Mouse (Mus musculus) liver, embryonic 12.5 days (tissue): ENCODE measurements around the gene Mfsd12. TPM values are rescaled to one million over a fixed set of nuclear protein-coding genes. Genes with fewer than 3 reads are reported as not detected.

ENCODE experiments used
- ATAC-seq: fragments of 200-750 bp; cut with Nextera tagmentation; 2 replicates; pipeline ENCODE4 v1.8.0; 2017; ENCODE audit warnings: moderate number of reproducible peaks, mild to moderate bottlenecking, moderate library complexity
- H3K27ac ChIP-seq: fragments of 300-500 bp; sonication (generic); 2 replicates; pipeline ENCODE4 v1.5.1; 2016; ENCODE audit warnings: mild to moderate bottlenecking
- H3K27me3 ChIP-seq: fragments of 300-500 bp; sonication (generic); replicated peaks from 2 replicates; pipeline ENCODE4 v1.6.1; 2016; ENCODE audit warnings: mild to moderate bottlenecking, moderate library complexity
- H3K36me3 ChIP-seq: fragments of 300-500 bp; sonication (generic); 2 replicates; pipeline ENCODE4 v1.6.1; 2016; ENCODE audit warnings: mild to moderate bottlenecking, moderate library complexity
- H3K4me1 ChIP-seq: fragments of 300-500 bp; sonication (generic); 2 replicates; pipeline ENCODE4 v1.6.1; 2016
- H3K4me2 ChIP-seq: fragments of 300-500 bp; sonication (generic); 2 replicates; pipeline ENCODE4 v1.6.1; 2016; ENCODE audit warnings: mild to moderate bottlenecking, moderate library complexity
- H3K4me3 ChIP-seq: fragments of 300-500 bp; sonication (generic); 2 replicates; pipeline ENCODE4 v1.5.1; 2016; ENCODE audit warnings: mild to moderate bottlenecking, moderate library complexity
- H3K9ac ChIP-seq: fragments of 300-500 bp; sonication (generic); 2 replicates; pipeline ENCODE4 v1.6.1; 2016; ENCODE audit warnings: mild to moderate bottlenecking, moderate library complexity
- H3K9me3 ChIP-seq: fragments of 300-500 bp; sonication (generic); replicated peaks from 2 replicates; pipeline ENCODE4 v1.6.1; 2016; ENCODE audit warnings: mild to moderate bottlenecking, moderate library complexity
- WGBS: fragments of 180-500 bp; shearing (Covaris S2); methylation state at CpG from one replicate; pipeline ENCODE4 v1.1.7; 2016; ENCODE audit not compliant: insufficient replicate concordance; 5-methylcytosine and 5-hydroxymethylcytosine counted together
- polyA plus RNA-seq: library from polyadenylated mRNA; unstranded; fragments of >200 nt; fragmentation: Nextera tagmentation; extraction: Ambion mirVana; gene quantifications from 2 replicates; pipeline ENCODE4 v1.2.1, GENCODE M21; 2016

Gene Mfsd12
- polyA plus RNA-seq, 1 experiment from 2014 or later, result 20.8 TPM

DNA sequence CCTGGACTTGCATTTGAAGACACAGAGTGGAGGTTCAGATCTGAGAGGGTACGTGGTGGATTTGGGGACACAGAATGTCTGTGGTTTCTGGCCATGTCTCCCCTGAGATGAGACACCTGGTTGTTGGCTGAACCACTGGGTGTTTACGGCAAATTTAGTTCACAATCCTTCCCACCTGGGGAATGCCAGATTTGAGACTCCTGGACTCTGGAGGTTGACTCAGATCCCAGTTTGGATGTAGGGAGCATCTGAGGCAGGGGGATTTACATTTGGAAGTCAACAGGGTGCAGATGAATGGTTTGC lies 20.0 kb downstream of the Mfsd12 start:
- peaks cover 41% of the 10 kb centered on the region for H3K36me3 ChIP-seq
- peaks cover 81% of the 10 kb centered on the region for H3K4me1 ChIP-seq
- ATAC-seq, result no peak
- no peaks in the 10 kb centered on the region for H3K27me3 ChIP-seq
- H3K9me3 ChIP-seq, result no peaks in the 10 kb centered on the region
- 54% methylated on average over 2 of the region's 2 CpGs for WGBS
- peak overlapping the region; percentile 92 for H3K27ac ChIP-seq
- peak overlapping the region; percentile 90 for H3K4me3 ChIP-seq
- peak overlapping the region; percentile 98 for H3K9ac ChIP-seq
- H3K4me2 ChIP-seq, result peak overlapping the region; percentile 79

GRCm38 (mm10) chr10:81377793-81378552 lies 20.7 kb downstream of the Mfsd12 start, which contains the start of gene Fzr1:
Gene Fzr1, minus strand, starts transcription at chr10:81378516.
- Histone ChIP-seq H3K4me3 (peak within 1 kb of the TSS; percentile 90), H3K27ac (peak within 1 kb of the TSS; percentile 98), H3K36me3 (peaks cover 35% of the 10 kb centered on the region), H3K4me2 (peak within 1 kb of the TSS; percentile 79), H3K27me3 (no peaks in the 10 kb centered on the region), H3K4me1 (peaks cover 83% of the 10 kb centered on the region), H3K9me3 (no peaks in the 10 kb centered on the region), H3K9ac (peak within 1 kb of the TSS; percentile 98)
- 1% methylated on average over 45 of the region's 59 CpGs for WGBS
- ATAC-seq, result 0 out of 2 replicates have a peak, but pooled peaks have one; percentile 0

DNA sequence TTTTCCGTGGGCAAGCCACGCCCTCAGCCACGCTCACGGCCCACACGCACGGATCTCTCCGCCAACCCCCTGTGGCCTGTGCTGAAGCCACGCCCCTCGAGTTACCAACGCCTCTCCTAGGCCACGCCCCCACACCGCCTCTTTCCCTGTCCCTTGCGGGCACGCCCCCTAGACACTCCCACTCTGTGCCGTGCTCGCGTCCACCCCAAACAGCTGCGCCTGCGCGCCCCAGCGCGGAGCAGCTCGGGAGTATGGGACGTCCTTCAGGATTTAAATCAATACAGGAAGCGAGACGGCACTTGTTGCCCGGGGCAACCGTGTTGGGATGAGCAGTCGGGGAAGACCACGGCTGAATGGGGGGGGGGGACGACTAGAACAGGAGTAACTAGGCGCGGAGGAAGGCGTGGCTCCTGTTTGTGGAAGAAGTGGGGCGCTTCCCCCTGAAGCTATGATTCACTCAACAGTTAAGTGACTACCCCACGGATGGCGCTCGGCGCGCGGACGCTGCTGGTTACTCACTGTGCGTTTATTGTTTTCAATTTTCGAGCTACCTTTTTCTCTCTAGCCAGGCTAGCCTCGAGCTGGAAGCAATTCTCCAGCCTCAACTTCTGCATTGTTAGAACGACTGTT lies 21.4 kb downstream of the Mfsd12 start:
- peaks cover 28% of the 10 kb centered on the region for H3K36me3 ChIP-seq
- peak overlapping the region; percentile 90 for H3K4me3 ChIP-seq
- peak; percentile 88 for ATAC-seq
- H3K27me3 ChIP-seq, result no peaks in the 10 kb centered on the region
- under 1% methylated on average over 46 of the region's 46 CpGs for WGBS
- H3K4me1 ChIP-seq, result peaks cover 83% of the 10 kb centered on the region
- H3K4me2 ChIP-seq, result peak overlapping the region; percentile 79
- peak overlapping the region; percentile 98 for H3K27ac ChIP-seq
- H3K9me3 ChIP-seq, result no peaks in the 10 kb centered on the region
- peak overlapping the region; percentile 81 for H3K9ac ChIP-seq

DNA sequence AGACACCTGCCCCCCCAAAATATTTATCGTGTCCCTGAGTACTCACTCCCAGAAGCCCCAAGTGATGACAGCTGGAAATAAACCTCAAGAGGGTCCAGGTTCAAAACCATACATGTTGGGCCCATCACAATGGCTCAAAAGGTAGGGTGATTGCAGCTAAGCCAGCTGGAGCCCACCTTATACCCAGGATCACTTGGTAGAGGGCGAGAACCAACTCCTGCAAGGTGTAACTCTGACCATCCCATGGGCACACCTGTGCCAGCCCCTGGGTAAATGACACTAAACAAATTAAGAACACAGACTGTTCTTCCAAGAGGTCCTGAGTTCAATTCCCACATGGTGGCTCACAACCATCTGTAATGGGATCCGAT lies 21.9 kb downstream of the Mfsd12 start:
- Histone ChIP-seq H3K4me2 (peak overlapping the region; percentile 79), H3K9ac (peak overlapping the region; percentile 81), H3K27me3 (no peaks in the 10 kb centered on the region), H3K36me3 (peaks cover 23% of the 10 kb centered on the region), H3K27ac (peak overlapping the region; percentile 98), H3K9me3 (no peaks in the 10 kb centered on the region), H3K4me1 (peaks cover 78% of the 10 kb centered on the region), H3K4me3 (peak overlapping the region; percentile 90)
- 58% methylated on average over 3 of the region's 3 CpGs for WGBS
- ATAC-seq, result no peak

- H3K27ac ChIP-seq, result peak overlapping the region; percentile 98
- H3K4me1 ChIP-seq, result peaks cover 75% of the 10 kb centered on the region
- ATAC-seq, result no peak
- H3K36me3 ChIP-seq, result peaks cover 16% of the 10 kb centered on the region
- H3K4me2 ChIP-seq, result peak overlapping the region; percentile 79
- H3K9me3 ChIP-seq, result no peaks in the 10 kb centered on the region
- H3K27me3 ChIP-seq, result no peaks in the 10 kb centered on the region
- peak overlapping the region; percentile 90 for H3K4me3 ChIP-seq
- 54% methylated on average over 6 of the region's 6 CpGs for WGBS
- H3K9ac ChIP-seq, result peak overlapping the region; percentile 81
These were observed 22.6 kb downstream of the Mfsd12 start for GRCm38 (mm10) chr10:81379809-81380378.

- Histone ChIP-seq H3K4me3 (no peak overlapping the region), H3K9me3 (no peaks in the 10 kb centered on the region), H3K4me1 (peaks cover 69% of the 10 kb centered on the region), H3K9ac (peak overlapping the region; percentile 81), H3K27ac (peak overlapping the region; percentile 98), H3K36me3 (peaks cover 14% of the 10 kb centered on the region), H3K4me2 (peak overlapping the region; percentile 50), H3K27me3 (no peaks in the 10 kb centered on the region)
- WGBS, result 17% methylated on average over 5 of the region's 5 CpGs
- ATAC-seq, result peak; percentile 75
These were observed 24.7 kb downstream of the Mfsd12 start for GRCm38 (mm10) chr10:81382039-81382438.

GRCm38 (mm10) chr10:81383802-81384604 lies 26.7 kb downstream of the Mfsd12 start, which contains the start of the genes Dohh and Gm48551:
Gene Dohh, plus strand, starts transcription at chr10:81384428.
Gene Gm48551, plus strand, starts transcription at chr10:81384466.
- H3K36me3 ChIP-seq, result peaks cover 34% of the 10 kb centered on the region
- WGBS, result 6% methylated on average over 54 of the region's 54 CpGs
- H3K27ac ChIP-seq, result peak within 1 kb of the TSS; percentile 89
- no peaks in the 10 kb centered on the region for H3K27me3 ChIP-seq
- peak within 1 kb of the TSS; percentile 87 for H3K9ac ChIP-seq
- peaks cover 67% of the 10 kb centered on the region for H3K4me1 ChIP-seq
- H3K4me3 ChIP-seq, result peak within 1 kb of the TSS; percentile 93
- H3K9me3 ChIP-seq, result no peaks in the 10 kb centered on the region
- ATAC-seq, result peak; percentile 82
- peak within 1 kb of the TSS; percentile 90 for H3K4me2 ChIP-seq

DNA sequence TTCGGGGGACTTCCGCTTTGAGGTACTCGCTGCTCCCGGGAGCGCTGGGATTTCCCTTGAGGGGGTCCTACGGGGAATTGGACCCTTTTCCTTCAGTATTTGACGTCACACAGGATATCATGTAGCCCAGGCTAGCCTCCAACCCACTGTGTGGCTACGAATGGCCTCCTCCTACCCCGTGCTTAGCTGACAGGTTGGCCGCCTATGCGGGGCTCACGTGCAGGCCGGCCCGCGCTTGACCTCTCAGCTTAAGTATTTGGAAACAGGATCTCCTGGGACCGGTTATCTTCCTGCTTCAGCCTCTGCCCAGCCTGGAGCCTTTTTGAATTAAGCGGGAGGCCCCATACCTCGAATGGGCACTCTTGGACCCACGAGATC lies 27.3 kb downstream of the Mfsd12 start:
- H3K27ac ChIP-seq, result peak overlapping the region; percentile 89
- peak overlapping the region; percentile 90 for H3K4me2 ChIP-seq
- H3K9me3 ChIP-seq, result no peaks in the 10 kb centered on the region
- peaks cover 67% of the 10 kb centered on the region for H3K4me1 ChIP-seq
- ATAC-seq, result no peak
- H3K9ac ChIP-seq, result peak overlapping the region; percentile 87
- H3K4me3 ChIP-seq, result peak overlapping the region; percentile 93
- H3K36me3 ChIP-seq, result peaks cover 39% of the 10 kb centered on the region
- WGBS, result under 1% methylated on average over 19 of the region's 19 CpGs
- H3K27me3 ChIP-seq, result no peaks in the 10 kb centered on the region

DNA sequence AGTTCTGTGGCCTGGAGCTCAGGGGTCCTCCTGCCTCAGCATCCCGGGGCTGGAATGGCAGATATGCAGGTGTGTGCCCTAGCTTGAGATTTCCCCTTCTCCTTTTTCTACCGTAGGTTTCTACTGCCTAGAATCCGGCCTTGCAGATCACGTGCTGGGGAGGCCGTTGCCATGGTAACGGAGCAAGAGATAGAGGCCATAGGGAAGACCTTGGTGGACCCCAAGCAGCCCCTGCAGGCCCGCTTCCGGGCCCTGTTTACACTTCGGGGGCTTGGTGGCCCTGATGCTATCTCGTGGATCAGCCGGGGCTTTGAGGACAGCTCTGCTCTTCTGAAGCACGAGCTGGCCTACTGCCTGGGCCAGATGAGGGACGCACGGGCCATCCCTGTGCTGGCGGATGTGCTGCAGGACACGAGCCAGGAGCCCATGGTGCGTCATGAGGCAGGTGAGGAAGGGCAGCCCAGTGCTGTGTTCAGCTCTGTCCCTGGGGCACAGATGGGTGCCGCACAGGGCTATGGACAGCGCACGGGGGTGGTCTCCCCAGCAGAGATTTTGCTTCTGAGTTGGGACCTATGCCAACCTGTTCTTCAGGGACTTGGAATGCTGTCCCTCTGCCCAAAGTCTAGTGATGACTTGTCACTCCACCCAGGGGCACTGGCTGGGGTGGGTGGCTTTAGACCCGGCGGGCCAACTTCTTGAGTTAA lies 28.5 kb downstream of the Mfsd12 start:
- H3K27ac ChIP-seq, result 0 out of 2 replicates have a peak overlapping the region, but pooled peaks have one; percentile 89
- H3K9ac ChIP-seq, result peak overlapping the region; percentile 87
- WGBS, result 63% methylated on average over 22 of the region's 22 CpGs

GRCm38 (mm10) chr10:81387716-81388115 lies 30.4 kb downstream of the Mfsd12 start:
- no peak overlapping the region for H3K4me3 ChIP-seq
- peaks cover 51% of the 10 kb centered on the region for H3K4me1 ChIP-seq
- peaks cover 48% of the 10 kb centered on the region for H3K36me3 ChIP-seq
- no peak for ATAC-seq
- WGBS, result 88% methylated on average over 20 of the region's 20 CpGs
- no peaks in the 10 kb centered on the region for H3K27me3 ChIP-seq
- no peak overlapping the region for H3K9ac ChIP-seq
- H3K27ac ChIP-seq, result 0 out of 2 replicates have a peak overlapping the region, but pooled peaks have one; percentile 3
- no peaks in the 10 kb centered on the region for H3K9me3 ChIP-seq
- no peak overlapping the region for H3K4me2 ChIP-seq

More for the DNA sequence above, 28.5 kb downstream of the Mfsd12 start:
- no peaks in the 10 kb centered on the region for H3K27me3 ChIP-seq
- no peak for ATAC-seq
- peaks cover 63% of the 10 kb centered on the region for H3K4me1 ChIP-seq
- H3K36me3 ChIP-seq, result peaks cover 42% of the 10 kb centered on the region
- H3K9me3 ChIP-seq, result no peaks in the 10 kb centered on the region
- peak overlapping the region; percentile 90 for H3K4me2 ChIP-seq
- H3K4me3 ChIP-seq, result peak overlapping the region; percentile 93

DNA sequence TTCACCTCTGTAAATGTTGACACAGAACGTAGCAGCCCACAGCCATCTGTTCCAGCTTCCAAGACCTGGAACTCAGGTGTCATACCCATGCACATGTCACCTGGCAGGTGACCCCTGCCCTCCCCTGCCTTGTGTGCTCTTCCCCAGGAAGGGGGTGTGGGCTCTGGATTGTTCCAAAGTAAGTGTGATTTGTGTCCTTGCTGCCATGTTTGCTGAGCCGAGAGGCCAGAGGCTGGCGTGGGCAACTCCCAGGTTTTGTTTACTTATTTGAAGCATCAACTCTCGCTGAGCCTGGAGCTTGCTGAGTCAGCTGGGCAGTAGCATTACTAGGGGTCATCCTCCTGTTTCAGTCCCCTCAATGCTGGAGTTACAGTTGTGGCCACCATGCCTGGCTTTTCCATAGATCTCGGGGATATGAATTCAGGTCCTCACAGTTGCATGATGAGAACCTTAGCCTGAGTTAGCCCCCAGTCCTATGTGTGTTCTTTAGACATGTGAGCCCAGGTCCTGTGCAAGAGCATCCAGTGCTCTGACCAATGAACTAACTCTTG lies 31.3 kb downstream of the Mfsd12 start, which contains the start of gene Gm48552:
Gene Gm48552 (plus strand): TSS at position 501 of the 551 bp plus-strand sequence.
- H3K27me3 ChIP-seq, result no peaks in the 10 kb centered on the region
- no peak within 1 kb of the TSS for H3K9ac ChIP-seq
- no peaks in the 10 kb centered on the region for H3K9me3 ChIP-seq
- H3K4me1 ChIP-seq, result peaks cover 51% of the 10 kb centered on the region
- H3K4me3 ChIP-seq, result no peak within 1 kb of the TSS
- no peak for ATAC-seq
- no peak within 1 kb of the TSS for H3K4me2 ChIP-seq
- H3K36me3 ChIP-seq, result peaks cover 48% of the 10 kb centered on the region
- H3K27ac ChIP-seq, result peak within 1 kb of the TSS; percentile 52
- WGBS, result 77% methylated on average over 5 of the region's 5 CpGs
